Mouse (Mus musculus) T-helper 2 cell (primary cell): ENCODE results near the gene Gm1553.

Experiments used
- in situ Hi-C: fragments of 300-600 bp; cut with MboI, MseI; formaldehyde crosslinking; loops from one replicate; pipeline ENCODE4 v1.15.1; 2025; ENCODE audit warnings: high pct_unique_total_duplicates

Gm1553 gene

GRCm38 (mm10) chr10:82492518-82492917, at the start of gene Gm1553:
Gene Gm1553 (minus strand): TSS chr10:82492618.
- in situ Hi-C loops = no loop called here
